Mouse (Mus musculus) adrenal gland, postnatal 36 days (tissue): Measurements from ENCODE around the gene Cdkn2a. TPM values are rescaled to one million over a fixed set of nuclear protein-coding genes. Genes with fewer than 3 reads are reported as not detected.

ENCODE experiments used
- DNase-seq, 2 experiments: peaks; one replicate each; pipeline ENCODE4 v3.0.0; 2021; ENCODE audit warnings: mixed read lengths in 1 of 2
- total RNA-seq, 2 experiments: library from RNA; stranded (reverse); gene quantifications; 2 replicates each; pipeline ENCODE4 v1.2.3; 2021

Cdkn2a gene
- total RNA-seq, 2 experiments from 2014 or later, result 2.6 TPM

GRCm38 (mm10) chr4:89277381-89277940 lies 17.0 kb downstream of the Cdkn2a start:
- no peak for DNase-seq

- no peak for DNase-seq
These were observed 17.7 kb downstream of the Cdkn2a start for GRCm38 (mm10) chr4:89276669-89277219.

DNA sequence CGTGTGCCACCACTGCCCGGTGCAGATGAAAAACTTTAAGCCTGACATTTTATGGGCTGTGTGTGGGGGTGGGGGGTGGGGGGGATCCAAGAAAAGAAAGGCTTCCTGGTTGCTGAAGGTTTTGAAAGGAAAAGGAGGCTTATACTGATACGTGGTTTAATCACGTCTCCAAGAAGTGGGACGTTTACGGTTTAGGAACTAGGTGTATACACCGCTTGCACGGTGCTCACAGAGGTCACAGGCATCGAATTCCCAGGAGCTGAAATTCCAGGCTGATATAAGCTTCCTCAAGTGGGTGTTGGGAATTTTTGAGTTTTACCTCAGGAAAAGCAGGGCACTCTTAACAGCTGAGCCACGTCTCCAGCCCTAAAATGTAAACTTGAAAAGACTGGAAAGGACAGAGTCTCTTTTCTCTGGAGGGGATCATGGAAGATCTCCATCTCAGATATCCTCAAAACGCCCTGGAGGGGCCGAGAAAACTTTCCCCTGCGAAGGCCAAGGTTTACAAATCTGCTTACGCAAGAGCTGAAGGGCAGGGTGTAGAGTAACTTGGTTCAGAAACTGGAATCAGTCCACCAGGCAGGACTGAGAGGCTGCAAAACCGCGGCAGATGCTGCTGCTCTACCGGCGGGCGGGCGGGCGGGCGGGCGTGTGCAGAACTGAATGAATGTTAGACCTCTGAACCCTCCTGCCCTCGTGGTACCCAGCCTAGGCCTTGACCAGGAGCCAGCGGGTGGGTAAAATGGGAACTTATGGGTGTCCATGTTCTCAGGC lies 18.5 kb downstream of the Cdkn2a start:
- no peak for DNase-seq

GRCm38 (mm10) chr4:89274829-89275548 lies 19.5 kb downstream of the Cdkn2a start:
- no peak for DNase-seq

DNA sequence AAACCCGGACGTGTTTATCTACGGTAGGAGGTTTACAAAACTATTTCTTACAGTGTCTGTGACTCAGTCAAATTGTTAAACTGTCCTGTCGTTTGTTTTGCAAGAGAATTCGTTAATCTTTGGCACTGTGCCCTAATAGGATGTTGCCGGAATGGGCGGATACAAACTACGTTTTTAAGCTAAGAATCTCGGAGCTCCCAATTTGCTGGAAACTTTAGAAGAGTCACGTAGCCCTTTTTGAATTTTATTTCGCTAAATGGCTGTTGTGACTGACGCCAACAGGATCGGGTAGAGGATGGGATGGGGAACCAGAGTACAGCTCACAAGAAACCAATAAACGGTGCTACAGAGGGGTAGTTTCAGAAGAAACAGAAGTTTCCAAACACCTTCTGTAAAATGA lies 20.4 kb downstream of the Cdkn2a start:
- DNase-seq, result no peak

- DNase-seq, result no peak
These were observed 20.9 kb downstream of the Cdkn2a start for GRCm38 (mm10) chr4:89273585-89273984.

GRCm38 (mm10) chr4:89272961-89273540 lies 21.4 kb downstream of the Cdkn2a start:
- no peak for DNase-seq

DNA sequence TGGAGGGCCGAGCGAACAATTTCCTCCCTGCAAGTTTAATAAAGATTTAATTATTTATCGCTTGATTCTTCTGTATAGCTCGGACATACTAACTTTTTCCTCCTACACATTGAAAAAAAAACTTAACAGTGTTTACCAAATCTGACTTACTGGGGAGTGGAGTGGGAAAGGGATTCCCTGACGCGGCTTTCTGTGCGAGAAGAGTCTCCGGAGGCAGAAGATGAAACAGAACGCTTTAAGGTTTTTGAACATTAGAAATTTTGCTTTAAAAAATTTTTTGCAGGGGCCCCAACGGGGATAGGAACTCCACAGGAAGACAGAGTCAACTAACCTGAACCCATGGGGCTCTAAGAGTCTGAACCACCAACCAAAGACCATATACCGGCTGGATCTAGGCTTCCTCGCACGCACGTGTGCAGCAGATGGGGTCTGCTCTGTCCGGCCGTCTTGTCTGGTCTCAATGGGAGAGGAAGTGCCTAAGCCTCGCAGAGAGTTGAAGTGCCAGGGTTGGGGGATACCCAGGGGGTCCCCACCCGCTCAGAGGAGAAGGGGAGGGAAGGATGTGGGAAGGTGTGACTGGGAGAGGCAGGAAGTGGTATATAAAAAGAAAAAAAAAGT lies 22.2 kb downstream of the Cdkn2a start:
- no peak for DNase-seq

- DNase-seq, result peak; percentile 21 to 32
These were observed 36.7 kb downstream of the Cdkn2a start for GRCm38 (mm10) chr4:89257768-89258167.

- no peak for DNase-seq
These were observed 60.0 kb downstream of the Cdkn2a start for GRCm38 (mm10) chr4:89234446-89234845.

Other genes with a start within 250 kb of the Cdkn2a start
- gene Mtap, start 157.5 kb downstream of the Cdkn2a start, total RNA-seq, result 10 to 100 TPM; 34.4 to 46.9 TPM
- gene Cdkn2b, start 16.4 kb upstream of the Cdkn2a start, total RNA-seq, result 10 to 100 TPM in 1 of 2 experiments, 1 to 10 TPM in 1; 4.8 to 10.3 TPM